Mouse (Mus musculus) layer of hippocampus, postnatal 25 days (tissue): ENCODE results near the gene Zfp213. TPM values are rescaled to one million over a fixed set of nuclear protein-coding genes. Genes with fewer than 3 reads are reported as not detected.

Source experiments
- DNase-seq, 2 experiments: peaks; one replicate each; pipeline ENCODE4 v3.0.0; 2022; ENCODE audit warnings: mixed read lengths in 2 of 2, low spot score in 1 of 2; ENCODE audit errors: extremely low spot score in 1 of 2
- total RNA-seq, 2 experiments: library from RNA; stranded (reverse); gene quantifications; 2 replicates each; pipeline ENCODE4 v1.2.3; 2021

Zfp213 gene
- total RNA-seq, 2 experiments from 2014 or later, result 5.5 to 7.6 TPM

DNA sequence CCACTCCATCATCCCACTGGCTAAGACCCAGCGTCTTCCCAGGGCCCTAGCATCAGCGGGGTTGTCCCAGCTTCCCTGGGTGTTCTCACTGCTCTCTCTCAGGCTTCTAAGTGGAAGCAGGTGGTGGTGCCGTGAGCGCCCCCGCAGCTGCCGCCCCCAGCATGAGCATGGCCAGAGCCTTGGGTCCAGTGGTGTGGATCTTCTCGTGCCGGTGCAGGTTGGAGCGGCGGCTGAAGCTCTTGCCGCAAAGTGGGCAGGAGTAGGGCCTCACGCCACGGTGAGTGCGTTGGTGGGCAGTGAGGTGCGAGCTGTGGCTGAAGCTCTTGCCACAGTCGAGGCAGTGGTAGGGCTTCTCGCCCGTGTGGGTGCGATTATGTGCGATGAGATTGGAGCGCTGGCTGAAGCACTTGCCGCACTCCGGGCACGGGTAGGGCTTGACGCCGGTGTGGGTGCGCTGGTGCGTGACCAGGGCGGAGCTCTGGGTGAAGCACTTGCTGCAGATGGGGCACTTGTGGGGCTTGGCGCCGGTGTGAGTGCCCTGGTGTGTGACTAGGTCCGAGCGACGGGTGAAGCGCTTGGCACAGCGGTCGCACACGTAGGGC lies 12.0 kb upstream of the Zfp213 start:
- DNase-seq, result no peak

DNA sequence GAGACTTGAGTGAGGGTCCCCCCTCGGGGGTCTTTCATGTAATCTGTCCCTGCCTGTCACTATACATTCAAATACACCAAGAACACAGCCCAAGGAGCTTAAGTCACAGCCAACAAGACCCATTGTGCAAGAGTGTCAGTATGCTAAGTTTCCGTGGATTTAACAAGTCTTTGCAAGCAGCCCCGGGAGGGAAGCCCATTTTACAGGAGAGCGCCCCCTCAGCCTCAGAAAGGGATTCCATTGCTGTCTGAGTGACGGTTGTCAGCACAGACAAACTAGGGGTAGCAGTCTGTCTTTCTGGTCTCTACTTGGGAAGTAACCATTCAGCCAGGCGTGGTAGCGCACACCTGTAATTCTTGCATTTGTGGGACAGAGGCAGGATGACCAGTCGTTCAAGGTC lies 10.1 kb upstream of the Zfp213 start:
- no peak for DNase-seq

DNA sequence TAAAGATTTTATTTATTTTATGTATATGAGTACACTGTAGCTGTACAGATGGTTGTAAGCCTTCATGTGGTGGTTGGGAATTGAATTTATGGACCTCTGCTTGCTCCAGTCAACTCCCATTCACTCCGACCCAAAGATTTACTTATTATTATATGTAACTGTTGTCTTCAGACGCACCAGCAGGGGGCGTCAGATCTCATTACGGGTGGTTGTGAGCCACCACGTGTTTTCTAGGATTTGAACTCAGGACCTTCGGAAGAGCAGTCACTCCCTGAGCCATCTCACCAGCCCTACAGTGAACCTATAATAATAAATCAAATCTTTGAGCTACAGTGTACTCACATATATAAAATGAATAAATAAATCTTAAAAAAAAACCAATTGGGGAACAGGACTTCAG lies 8.0 kb upstream of the Zfp213 start:
- no peak for DNase-seq

DNA sequence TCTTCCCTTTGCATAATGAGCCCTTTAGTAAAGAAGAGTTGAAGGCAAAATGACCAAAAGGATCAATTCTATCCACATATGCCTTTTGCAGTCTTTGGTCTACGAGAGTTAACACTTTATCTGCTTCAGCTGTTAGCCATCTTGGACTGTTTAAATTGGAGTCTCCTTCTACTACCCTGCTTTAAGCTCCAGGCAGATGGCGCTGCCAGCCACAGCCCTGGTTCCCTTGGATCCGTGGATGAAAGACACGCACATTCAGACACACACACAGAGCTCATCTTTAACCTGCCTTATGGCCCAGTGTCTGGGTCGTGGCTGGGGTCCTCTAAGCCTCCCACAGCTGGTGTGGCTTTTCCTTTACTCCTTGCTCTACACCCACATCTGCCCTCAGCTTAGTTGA lies 7.0 kb upstream of the Zfp213 start:
- DNase-seq, result no peak

DNA sequence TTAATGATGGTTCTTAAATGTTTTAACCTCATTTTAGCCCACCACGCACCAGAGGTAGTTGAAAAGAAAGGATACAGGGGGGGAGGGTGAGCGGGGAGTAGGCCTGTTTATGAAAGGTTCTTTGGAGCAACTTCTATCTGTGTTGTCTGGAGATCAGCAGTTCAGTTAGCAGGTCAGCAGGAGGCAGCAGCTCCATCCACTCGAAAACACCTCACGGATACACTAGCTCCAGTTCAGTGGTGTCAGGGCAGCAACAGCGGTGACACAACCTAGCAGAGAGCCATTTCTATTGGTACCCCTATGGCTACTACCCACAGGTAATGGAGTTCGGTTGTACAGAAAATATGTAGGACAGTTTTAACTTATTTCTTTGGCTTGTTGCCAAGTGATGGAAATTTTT lies 6.0 kb upstream of the Zfp213 start:
- peak in 1 of 2 experiments; percentile 20 for DNase-seq

- no peak for DNase-seq
Observed at GRCm38 (mm10) chr17:23568370-23568769, 4.3 kb upstream of the Zfp213 start.

- DNase-seq, result no peak
Observed at GRCm38 (mm10) chr17:23566787-23567186, 2.7 kb upstream of the Zfp213 start.

- no peak for DNase-seq
Observed at GRCm38 (mm10) chr17:23564368-23564715, 304 bp upstream of the Zfp213 start.

GRCm38 (mm10) chr17:23559767-23560166 lies 4.3 kb downstream of the Zfp213 start:
- DNase-seq, result peak in 1 of 2 experiments; percentile 60

- DNase-seq, result no peak
Observed at GRCm38 (mm10) chr17:23555243-23555916, 8.7 kb downstream of the Zfp213 start.

DNA sequence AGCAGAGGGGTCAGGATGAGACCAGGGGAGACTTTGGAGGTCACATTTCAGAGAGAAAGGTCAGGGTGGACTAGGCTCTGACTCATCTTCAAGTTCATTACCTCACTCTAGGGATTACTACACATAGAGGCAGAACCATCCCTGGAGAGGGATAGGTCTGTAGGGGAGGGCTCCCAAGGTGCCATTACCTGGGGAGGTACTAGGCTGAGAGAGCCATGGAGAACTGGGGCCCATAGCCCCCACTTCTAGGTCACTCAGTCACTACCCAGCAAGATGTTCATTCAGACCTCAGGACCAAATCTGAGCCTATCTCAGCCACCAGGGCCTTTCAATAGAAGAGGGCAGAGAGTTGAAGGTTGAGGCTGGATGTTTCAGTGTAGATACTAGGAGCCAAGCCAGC lies 9.7 kb downstream of the Zfp213 start:
- no peak for DNase-seq

- DNase-seq, result no peak
Observed at GRCm38 (mm10) chr17:23553634-23554120, 10.4 kb downstream of the Zfp213 start.

GRCm38 (mm10) chr17:23552896-23553633 lies 11.0 kb downstream of the Zfp213 start:
- DNase-seq, result no peak

GRCm38 (mm10) chr17:23551963-23552362 lies 12.1 kb downstream of the Zfp213 start:
- no peak for DNase-seq

GRCm38 (mm10) chr17:23551416-23551815 lies 12.6 kb downstream of the Zfp213 start:
- no peak for DNase-seq

DNA sequence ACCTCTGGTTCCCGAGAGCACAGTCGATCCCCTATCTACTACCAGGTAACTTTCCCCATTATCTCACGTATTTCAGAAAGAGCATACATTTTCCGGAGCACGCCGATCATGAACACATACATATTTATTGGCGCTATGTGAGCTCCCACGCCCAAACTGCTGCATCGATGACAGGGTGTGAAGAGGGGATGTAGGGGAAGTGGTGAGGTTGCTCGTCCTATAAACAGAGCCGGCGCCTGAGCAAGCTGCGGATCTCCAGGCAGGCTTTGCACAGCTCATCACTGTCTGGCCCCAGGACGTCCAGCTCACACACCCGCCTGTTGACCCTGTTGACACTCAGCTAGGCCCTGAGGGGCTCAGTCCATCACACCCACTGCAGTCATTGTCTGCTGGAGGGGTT lies 13.2 kb downstream of the Zfp213 start:
- no peak for DNase-seq

DNA sequence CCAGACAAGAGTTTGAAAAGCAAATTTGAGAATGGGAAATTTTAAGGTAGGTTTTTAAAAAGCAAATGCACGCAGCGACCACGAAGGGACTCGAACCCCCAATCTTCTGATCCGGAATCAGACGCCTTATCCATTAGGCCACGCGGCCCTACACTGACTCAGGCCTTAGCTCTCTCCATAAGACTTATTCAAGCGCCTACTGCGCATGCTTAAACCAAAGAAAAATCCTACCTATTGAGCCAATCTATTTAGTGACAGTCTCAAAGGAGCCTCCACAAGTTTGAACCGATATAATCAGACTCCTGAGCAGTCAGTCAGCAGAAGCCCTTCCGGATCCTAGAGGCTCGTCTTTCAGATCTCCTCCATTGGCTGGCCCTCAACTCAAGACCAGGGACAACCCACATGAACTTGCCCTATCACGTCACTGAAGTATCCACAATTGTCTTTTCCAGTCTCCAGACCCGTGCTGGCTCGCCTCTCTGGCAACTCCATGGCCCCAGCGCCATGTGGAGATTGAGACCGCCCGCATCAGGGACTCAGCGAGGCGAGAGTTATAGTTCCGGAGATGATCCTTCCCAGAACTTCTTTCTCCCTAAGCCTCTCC lies 13.7 kb downstream of the Zfp213 start:
- peak; percentile 100 for DNase-seq

GRCm38 (mm10) chr17:23549441-23549840 lies 14.6 kb downstream of the Zfp213 start:
- DNase-seq, result no peak

GRCm38 (mm10) chr17:23548615-23549014 lies 15.4 kb downstream of the Zfp213 start:
- DNase-seq, result peak; percentile 90 to 98

DNA sequence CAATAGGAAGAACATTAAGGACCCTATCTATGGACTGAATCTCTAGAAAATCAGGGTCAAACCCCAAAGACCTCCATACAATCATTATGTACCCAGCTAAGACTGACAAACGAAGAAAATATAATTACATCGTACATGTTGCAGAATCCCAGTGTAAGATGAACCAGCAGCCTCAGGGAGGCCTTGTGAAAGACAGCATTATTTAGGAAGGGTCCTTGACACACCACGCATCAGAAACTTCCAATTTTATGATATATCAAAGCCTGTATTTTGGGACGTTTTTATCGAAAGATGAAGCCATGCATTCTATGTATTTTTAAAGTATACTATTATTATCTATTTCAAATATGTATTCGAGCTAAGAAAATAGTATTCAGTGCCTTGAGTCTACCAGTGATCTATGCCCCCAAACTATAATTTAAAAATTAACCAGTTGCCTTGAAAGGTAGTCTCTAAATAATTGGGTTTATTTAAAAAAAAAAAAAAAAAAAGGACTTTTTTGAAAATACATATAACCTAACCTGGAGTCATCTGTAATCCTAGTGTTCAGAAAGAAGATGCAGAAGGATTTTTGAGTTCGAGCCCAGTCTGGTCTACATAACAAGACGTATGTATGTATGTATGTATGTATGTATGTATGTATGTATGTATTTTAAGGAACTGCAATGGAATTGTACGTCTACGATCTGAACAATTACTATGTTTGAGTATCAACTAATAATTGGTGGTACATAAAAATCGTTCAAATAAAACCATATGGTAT lies 16.2 kb downstream of the Zfp213 start:
- no peak for DNase-seq
